Mouse (Mus musculus) cerebral cortex, adult 2 months (tissue): ENCODE measurements around the gene Arfgap3.

Experiments
- WGBS: fragments of 180-500 bp; shearing (Covaris S2); methylation state at CpG from one replicate; pipeline ENCODE4 v1.1.7; 2018; 5-methylcytosine and 5-hydroxymethylcytosine counted together

Gene Arfgap3

DNA sequence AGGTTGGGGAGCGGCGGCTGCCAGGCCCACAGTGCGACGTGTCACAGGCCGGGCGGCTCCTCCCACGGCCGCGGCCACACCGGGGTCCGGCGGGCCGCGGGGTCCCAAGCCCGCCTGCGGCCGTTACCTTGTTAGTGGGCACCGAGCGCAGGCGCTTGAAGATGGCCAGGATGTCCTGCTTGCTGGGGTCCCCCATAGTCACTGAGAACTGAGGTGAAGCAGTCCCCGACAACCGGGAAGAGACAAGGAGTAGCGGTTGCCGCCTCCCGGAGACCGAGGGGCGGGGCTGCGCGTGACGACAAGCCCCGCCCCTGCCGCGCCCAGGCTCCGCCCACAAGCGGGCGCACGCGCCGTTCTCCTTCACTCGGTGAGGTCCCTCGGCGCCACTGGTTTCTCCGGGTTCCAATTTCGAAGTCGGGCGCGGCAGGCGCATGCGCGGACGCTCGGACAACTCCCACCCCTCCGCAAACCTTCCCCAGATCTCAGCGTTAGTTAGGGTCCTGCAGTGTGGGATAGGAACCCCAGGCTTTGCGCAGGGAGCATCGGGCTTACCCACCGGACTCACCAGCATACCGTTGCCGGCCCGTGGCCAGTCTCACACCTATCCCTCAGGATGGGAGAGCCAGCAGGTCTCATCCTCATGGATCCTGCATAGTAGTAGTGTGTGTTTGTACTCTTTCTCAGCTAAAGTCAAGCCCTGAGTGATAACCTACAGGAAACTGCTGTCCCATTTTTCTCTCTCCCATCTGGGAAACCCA, at the start of gene Arfgap3:
Gene Arfgap3 (minus strand): TSS at position 294 of the 758 bp plus-strand sequence.
- under 1% methylated on average over 60 of the region's 60 CpGs for WGBS

DNA sequence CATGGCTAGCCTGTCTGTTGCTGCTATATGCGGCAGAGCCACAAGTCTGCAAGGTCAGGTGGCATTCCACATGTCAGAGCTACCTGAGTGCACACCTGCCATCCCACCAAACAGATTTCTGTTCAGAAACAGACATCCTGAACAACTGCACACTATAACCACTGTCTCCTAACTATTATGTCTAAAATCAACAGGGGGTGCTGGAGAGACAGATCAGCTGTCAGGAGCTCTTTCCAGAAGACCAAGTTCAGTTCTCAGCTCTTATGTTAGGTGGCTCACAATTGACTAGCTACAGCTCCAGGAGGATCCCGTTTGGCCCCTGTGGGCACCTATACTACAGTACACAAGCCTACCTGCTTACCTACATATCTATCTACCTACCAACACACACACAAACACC, 42.7 kb upstream of the Arfgap3 start:
- WGBS: 90% methylated on average over 2 of the region's 2 CpGs

GRCm38 (mm10) chr15:83387911-83388310, 37.9 kb upstream of the Arfgap3 start:
- WGBS: 95% methylated on average over 2 of the region's 2 CpGs

- WGBS: 87% methylated on average over 2 of the region's 2 CpGs
Measured at GRCm38 (mm10) chr15:83383633-83384032, 33.6 kb upstream of the Arfgap3 start.

GRCm38 (mm10) chr15:83383136-83383535, 33.1 kb upstream of the Arfgap3 start:
- WGBS: 87% methylated on average over 5 of the region's 5 CpGs

- WGBS: 98% methylated on average over 4 of the region's 4 CpGs
Measured at GRCm38 (mm10) chr15:83382467-83382866, 32.4 kb upstream of the Arfgap3 start.

- 78% methylated on average over 4 of the region's 4 CpGs for WGBS
Measured at GRCm38 (mm10) chr15:83377153-83377552, 27.1 kb upstream of the Arfgap3 start.

GRCm38 (mm10) chr15:83375136-83375535, 25.1 kb upstream of the Arfgap3 start:
- 49% methylated on average over 4 of the region's 4 CpGs for WGBS

DNA sequence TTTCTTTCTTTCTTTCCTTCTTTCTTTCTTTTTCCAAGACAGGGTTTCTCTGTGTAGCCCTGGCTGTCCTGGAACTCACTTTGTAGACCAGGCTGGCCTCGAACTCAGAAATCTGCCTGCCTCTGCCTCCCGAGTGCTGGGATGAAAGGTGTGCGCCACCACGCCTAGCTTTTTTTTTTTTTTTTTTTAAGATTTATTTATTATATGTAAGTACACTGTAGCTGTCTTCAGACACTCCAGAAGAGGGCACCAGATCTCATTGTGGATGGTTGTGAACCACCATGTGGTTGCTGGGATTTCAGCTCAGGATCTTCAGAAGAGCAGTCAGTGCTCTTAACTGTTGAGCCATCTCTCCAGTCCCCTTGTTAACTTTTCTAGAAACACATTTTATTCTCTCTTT, 18.7 kb upstream of the Arfgap3 start:
- WGBS: 83% methylated on average over 4 of the region's 4 CpGs

DNA sequence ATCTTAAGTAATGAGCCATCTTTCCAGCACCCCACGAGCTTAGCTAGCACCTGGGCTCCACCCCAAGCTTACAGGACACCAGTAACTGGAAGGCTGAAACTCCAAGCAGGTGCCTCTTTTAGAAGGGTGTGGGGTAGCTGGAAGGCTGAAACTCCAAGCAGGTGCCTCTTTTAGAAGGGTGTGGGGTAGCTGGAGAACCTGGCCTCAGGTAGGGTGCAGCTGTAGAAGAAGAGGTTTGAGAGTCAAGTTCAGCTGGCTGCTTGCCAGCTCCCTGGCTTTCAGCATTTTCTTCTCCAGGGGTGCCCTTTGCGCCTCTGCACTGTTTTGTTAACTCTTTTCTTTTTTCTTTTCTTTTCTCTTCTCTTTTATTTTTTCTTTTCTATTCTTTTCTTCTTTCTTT, 18.2 kb upstream of the Arfgap3 start:
- WGBS: 85% methylated on average over 2 of the region's 2 CpGs

- WGBS: 21% methylated on average over 54 of the region's 58 CpGs
Measured at GRCm38 (mm10) chr15:83366933-83367552, 17.0 kb upstream of the Arfgap3 start.

DNA sequence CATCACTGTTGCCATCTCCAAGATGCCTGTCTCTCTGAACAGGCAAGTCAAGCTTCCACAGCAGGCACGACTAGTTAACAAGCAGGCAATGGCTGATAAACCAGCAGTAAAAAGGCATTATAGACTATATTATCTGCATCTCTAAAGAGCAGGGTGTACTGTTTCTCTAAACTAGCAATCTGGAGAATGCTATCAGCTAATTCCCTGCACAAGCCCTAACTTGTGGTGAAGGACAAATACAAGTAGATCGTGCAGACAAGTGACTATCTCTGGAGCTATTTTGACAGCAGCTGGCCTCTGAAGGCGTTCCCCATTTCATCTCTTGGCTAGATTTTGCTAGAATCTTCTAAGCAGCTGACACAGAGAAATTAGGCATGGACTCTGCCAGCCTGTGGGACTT, 14.1 kb upstream of the Arfgap3 start:
- 51% methylated on average over 3 of the region's 3 CpGs for WGBS

DNA sequence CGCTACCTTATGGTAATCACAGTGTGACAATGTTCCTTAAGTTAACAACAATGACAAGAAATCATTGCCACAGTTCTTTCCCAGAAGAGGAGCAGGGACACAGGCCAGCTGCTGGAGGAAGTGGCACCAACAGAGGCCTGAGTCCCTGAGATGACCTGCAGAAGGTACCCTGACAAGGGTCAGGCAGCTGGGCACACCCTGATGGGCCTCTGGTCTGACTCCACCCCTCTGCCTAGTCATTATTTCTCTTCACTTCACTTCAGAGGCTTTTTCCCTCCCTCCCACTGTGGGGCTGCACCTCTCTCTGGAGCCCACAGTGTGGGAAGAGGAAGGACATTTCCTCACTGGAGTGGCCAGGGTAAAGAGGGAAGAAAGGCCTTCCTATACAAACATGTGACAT, 12.8 kb upstream of the Arfgap3 start:
- 94% methylated on average over 1 of the region's 1 CpGs for WGBS

DNA sequence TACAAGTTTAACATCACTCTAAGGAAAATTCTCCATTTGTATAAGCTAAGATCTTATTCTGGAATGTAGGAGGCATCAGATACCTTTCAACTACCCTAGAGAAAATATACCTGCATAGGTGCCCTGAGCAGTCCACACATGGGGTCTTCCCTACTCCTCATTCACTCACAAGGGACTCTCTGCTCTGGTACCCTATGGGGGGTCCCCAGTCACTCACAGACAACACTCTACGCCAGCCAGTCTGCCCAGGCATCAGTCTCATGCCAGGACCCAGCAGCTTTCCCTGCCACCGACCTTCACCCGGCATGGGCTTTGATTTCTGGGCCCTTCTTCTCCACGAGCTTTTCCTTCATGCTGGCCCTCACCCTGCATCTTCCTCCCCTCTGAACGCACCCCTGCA, 10.9 kb upstream of the Arfgap3 start:
- WGBS: 94% methylated on average over 5 of the region's 5 CpGs

DNA sequence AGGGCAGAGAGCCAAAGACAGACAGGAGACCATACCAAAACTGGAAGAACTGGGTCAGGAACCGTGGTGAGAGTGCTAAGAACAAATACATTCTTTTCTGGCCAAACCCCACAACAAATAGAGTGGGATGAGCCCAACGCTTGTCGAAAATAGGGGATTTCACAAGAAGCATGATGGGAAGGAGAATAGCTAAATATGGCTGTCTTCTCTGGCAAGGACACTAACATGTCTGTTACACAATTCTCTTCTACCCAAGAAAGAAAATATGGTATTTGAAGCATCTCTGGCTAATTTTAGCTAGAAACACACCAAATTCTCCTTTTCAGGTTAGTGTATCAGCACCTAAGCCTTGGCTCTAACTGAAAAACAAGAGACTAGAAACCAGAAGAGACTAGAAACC, 10.1 kb upstream of the Arfgap3 start:
- 47% methylated on average over 3 of the region's 3 CpGs for WGBS

- 64% methylated on average over 1 of the region's 1 CpGs for WGBS
Measured at GRCm38 (mm10) chr15:83358476-83358875, 8.4 kb upstream of the Arfgap3 start.

GRCm38 (mm10) chr15:83351546-83351945, 1.5 kb upstream of the Arfgap3 start:
- 87% methylated on average over 4 of the region's 4 CpGs for WGBS

GRCm38 (mm10) chr15:83350859-83351258, 812 bp upstream of the Arfgap3 start:
- WGBS: 76% methylated on average over 2 of the region's 2 CpGs

DNA sequence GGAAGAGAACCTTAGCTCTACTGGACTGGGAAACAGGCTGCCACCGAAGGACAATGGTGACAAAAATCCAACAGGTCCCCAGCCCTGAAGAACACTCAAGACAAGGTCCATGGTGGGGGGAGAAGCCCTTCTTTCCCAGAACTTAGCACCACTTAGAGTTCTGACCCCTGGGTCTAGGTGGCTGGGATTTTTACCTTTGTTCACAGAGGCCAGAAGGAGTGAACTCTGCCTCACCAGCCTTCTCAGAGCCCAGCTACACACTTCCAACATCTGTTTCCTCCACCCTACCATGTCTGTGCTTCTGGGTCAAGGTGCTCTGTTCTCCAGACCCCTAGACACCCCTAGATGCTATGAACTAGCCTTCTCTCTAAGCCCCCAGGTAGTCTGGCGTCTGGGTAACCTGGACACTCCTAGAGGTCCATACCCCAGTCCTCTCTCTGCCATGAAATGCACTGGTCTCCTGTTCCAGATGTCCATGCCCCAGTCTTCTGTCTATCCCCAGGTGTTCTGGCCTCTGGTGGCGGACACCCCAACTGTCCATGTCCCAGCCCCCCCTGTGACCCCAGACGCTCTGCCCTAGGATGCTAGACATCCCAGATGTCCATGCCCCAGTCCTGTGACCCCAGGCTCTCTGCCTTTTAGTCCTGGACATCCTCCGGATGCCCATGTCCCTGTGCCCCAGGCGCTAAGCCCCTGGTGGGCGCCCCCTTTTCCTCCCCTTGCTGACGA, 658 bp downstream of the Arfgap3 start:
- 12% methylated on average over 8 of the region's 8 CpGs for WGBS

GRCm38 (mm10) chr15:83348747-83349146, 1.3 kb downstream of the Arfgap3 start:
- 59% methylated on average over 4 of the region's 4 CpGs for WGBS

DNA sequence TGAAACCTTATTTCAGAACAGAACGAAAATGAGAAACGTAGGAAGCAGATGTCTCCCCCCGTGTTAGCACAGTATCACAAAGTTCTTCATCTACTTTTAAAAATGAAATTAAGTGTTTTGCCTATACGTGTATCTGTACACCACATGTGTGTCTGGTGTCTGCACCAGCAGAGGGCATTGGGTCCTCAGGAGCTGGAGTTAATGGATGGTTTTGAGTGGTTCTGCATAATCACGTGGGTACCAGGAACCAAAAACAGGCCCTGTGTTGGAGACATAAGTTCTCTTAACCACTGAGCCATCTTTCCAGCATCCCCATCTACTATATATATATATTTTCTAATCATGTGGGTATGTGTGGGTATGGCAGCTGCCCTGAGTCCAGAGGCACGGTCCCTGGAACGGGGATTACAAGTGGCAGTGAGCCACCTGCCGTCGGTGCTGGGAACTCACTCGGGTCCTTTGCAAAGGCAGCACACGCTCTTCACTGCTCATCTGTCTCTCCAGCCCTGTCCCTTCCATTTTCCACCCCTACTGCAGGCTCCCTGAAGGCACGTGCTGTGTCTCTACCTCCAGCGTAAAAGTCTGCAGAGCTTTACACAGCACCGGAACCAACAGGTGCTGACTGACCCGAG, 4.0 kb downstream of the Arfgap3 start:
- 94% methylated on average over 15 of the region's 15 CpGs for whole genome bisulfite sequencing

DNA sequence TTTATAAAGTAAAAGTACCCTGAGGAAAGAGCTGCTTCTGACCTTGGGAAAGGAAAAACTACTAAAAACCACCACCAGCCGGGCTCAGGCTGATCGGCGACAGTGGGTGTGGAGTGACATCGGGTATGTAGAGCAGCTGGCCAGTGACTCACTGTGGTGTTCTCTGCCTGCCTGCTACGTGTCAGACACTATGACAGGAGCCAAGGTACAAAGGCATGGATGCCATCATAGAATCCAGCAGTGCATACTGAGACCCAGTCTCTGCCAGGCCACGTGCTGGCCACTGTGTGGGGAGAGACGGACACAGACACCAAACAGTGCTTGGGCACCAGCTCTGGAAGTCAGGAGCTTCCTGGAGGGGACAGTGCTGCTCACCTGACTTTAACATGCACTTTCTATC, 5.1 kb downstream of the Arfgap3 start:
- WGBS: 42% methylated on average over 7 of the region's 7 CpGs
